Mouse (Mus musculus) adrenal gland, adult 2 months (tissue): ENCODE data around the gene Gbx1. TPM values are rescaled to one million over a fixed set of nuclear protein-coding genes. Genes with fewer than 3 reads are reported as not detected.
A peak's percentile ranks its signal among the peaks of the same experiment; 100 is the strongest.

Source experiments
- DNase-seq: peaks from one replicate; pipeline ENCODE4 v3.0.0; 2021
- polyA plus RNA-seq: library from polyadenylated mRNA; depleted of rRNA; stranded (reverse); fragments of >200 nt; gene quantifications from 2 replicates; pipeline ENCODE4 v1.2.3, GENCODE M21; 2012; rRNA removed
- total RNA-seq, 2 experiments: library from RNA; stranded (reverse); gene quantifications; 2 replicates each; pipeline ENCODE4 v1.2.3; 2021

Gbx1 gene
- total and polyA plus RNA-seq, 3 experiments, result not detected

DNA sequence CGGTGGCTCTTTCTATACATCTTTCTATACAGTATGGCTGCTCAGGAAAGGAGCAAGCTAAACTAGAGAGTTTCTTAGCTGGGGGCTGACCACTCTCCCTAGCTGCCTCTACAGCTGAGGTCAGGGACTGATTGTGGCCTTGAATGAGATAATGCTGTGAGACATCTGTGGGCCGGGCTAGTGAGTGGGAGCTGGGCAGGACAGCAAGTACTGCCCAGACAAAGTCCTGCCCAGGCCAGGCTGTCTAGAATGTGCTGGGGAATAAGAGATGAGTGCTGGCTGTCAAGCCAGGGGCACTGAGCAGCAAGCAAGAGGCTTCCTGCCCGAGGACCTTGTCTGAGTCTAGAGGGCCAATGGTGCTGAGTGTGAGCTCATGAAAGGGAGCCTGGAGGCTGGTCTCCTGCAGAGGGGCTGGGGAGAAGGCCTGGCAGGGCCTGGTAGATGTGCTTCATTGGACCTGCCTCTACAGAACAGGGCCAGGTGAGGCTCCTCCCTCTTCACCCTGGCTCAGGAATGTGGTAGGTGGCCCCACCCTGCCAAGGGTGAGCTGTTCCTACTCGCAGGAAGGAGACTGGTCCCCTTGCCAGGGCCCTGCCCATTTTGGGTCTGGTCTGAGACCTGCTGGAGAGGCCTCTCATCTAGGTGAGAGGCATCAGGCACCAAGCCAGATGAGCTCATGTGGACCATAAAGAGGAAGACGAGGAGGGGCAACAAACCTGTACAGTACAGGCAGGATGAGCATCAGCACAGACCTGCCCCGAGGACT is 51.3 kb downstream of the Gbx1 start:
- DNase-seq, result peak; percentile 90

DNA sequence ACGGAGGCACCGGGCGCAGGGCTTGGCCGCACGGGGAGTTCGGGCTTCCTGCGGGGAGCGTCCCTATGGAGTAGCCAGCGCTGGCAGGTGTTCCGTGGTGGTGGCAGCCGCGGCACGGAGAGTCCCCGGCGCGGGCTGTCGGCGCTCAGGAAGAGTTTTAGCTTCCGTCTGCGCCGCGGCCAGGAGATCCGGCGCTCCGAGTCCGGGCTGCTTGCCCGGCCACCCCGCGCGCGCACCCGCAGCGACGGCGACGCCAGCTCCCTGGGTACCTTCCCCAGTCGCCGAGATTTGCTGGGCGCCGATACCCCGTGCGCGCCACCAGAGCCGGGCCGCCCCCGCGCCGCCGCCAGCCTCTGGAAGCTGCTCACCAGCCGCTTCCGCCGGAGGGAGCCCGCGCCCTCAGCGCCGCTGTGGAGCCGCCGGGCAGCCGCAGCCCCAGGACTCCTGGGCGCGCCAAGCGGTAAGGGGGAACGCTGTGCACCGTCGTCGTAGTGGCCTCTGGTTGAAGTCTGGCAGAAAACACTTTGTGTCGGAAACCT is 52.2 kb downstream of the Gbx1 start:
- DNase-seq, result peak; percentile 83

GRCm38 (mm10) chr5:24474025-24474722 is 52.8 kb downstream of the Gbx1 start:
- DNase-seq, result no peak

- DNase-seq, result no peak
Measured at GRCm38 (mm10) chr5:24472884-24473619, 54.0 kb downstream of the Gbx1 start.

DNA sequence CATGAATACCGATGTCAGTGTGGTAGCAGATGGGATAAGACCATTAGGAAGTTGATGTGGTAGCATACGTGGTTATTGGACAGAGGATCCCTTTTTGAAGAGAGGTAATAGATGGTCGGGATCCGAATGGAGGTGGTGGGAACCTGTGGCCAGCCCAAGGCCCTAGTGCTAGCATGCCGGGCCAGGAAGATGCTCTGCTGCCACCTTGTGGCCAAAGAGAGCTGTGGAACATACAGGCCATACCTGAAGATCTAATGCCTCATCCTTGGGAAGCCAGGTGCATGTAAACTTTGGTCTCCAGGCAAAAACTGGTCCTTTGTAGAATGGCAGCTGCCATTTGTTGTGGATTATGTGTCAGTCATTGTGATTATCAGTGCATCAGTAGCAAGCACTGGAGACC is 56.4 kb downstream of the Gbx1 start:
- peak; percentile 69 for DNase-seq

DNA sequence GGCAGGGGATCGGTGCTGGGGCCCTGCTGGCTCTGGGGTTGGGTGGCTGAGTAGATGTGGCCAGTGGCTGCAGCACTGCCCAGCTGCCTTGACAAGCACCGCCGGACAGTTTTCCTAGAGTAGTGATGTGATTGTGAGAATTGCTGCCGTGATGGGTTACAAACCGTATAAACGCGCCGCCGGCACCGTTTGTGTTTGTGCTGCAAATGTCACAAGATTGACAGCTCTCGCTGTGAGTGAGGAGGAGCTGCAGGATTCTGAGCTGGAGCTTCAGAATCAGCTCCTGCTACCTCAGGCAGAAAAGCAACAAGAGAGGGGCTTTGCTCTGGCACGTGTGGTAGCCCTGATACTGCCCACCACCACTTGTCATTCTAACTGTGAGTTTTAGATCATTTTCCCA is 60.2 kb downstream of the Gbx1 start:
- DNase-seq, result no peak

DNA sequence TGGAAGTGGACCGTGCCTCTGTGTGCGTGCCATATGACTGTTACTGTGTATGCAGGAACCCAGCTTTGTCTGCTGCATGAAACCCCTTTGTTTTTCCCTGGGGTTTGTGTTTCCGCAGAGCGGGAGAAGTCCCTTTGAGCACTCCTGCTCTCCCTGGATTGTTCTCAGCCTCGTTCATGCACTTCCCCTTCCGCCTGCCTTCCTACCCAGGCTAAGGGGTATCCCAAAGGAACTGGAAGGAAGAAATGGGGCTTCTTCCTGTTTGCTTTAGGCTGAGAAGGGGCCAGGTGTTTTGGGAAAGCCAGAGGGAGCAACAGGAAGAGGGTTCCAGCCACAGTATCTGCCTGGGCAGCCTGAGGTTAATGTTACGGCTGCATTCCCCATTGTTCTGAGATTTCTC is 71.4 kb downstream of the Gbx1 start:
- no peak for DNase-seq

DNA sequence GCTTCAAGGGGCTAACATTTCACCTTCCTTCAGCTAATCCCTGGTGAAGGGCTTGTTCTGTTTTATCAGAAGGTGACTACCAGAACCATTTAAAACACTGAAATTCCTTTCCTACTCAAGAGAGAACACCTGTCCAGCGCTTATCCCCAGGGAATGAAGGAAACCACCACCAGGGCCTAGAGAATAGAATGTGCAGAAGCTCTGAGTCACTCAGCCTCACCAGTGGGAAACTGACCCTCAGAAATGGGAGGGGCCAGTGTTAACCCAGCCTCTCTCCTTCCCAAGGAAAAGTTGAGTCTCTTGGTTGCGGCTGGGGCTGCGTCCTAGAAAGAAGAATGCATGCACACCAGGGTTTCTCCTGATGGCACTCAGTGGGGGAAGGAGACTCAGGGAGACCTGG is 71.9 kb downstream of the Gbx1 start:
- peak; percentile 65 for DNase-seq

DNA sequence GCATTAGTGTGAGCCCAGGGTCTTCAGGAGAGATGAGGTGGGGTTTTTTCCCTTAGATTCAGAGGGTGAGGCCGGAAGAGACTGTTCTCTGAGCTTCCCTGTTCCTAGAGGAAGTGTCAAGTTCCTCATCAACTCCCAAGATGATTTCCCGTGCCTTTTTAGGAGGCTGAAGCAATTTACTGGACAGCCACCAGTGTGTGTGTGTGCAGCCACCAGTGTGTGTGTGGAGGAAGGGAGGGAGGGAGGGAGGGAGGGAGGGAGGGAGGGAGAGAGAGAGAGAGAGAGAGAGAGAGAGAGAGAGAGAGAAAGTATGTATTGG is 73.1 kb downstream of the Gbx1 start:
- no peak for DNase-seq

DNA sequence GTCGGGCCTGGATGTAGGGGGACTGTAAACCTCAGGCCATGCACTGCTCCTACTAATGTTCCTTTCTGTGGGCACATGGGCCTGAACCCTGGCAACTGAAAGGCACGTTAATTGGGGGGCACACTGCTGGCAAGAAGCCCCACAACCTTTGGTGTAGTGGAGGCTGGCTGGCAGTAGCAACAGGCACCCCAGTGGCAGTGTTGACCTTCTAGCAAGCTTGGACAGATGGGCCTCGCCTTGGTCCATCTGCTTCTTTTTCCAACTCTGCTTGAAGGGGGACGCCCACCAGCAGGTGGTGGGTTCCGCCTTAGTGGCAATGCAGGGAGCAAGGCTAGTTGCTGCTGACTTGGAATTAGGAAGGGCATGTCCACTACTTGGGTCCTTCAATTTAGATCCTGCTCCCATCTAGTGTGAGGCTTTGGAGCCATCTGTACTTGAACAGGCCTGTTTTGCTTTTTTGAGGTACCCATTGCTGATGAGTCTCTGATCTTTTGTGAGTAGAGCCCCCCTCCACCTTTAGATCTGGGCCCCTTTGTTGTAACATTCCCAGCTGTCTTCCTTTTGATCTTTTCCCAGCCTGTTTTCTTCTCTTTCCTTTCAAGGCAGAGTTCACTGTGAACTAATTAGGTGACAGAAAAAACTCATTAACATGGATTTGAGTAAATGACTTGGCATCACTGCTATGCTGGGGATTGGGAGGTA is 73.6 kb downstream of the Gbx1 start:
- no peak for DNase-seq

Other genes with a start within 250 kb of the Gbx1 start
- 10 to 100 TPM; 12.3 to 26.4 TPM for gene Kcnh2, start 175.6 kb downstream of the Gbx1 start, total RNA-seq
- gene Kcnh2, start 175.6 kb downstream of the Gbx1 start, polyA plus RNA-seq, result 75.2 and 99.5 TPM in 2 replicates
- gene Nos3, start 162.4 kb downstream of the Gbx1 start, total RNA-seq, result 10 to 100 TPM in 1 of 2 experiments, 1 to 10 TPM in 1; 8.5 to 13.6 TPM
- gene Nos3, start 162.4 kb downstream of the Gbx1 start, polyA plus RNA-seq, result 22.1 and 33.1 TPM in 2 replicates
- 1 to 10 TPM; 1.5 to 1.7 TPM for gene Atg9b, start 135.1 kb downstream of the Gbx1 start, total RNA-seq
- 7.5 and 11.6 TPM in 2 replicates for gene Atg9b, start 135.1 kb downstream of the Gbx1 start, polyA plus RNA-seq
- 10 to 100 TPM; 63.6 to 69.8 TPM for gene Abcb8, start 133.5 kb downstream of the Gbx1 start, total RNA-seq
- 165 and 174 TPM in 2 replicates for gene Abcb8, start 133.5 kb downstream of the Gbx1 start, polyA plus RNA-seq
- gene Asic3, start 113.8 kb downstream of the Gbx1 start, total RNA-seq, result under 1 TPM in 1 of 2 experiments, not detected in 1; 0.48 TPM
- gene Asic3, start 113.8 kb downstream of the Gbx1 start, polyA plus RNA-seq, result 0.74 and 1.2 TPM in 2 replicates
- gene Cdk5, start 103.7 kb downstream of the Gbx1 start, total RNA-seq, result 10 to 100 TPM; 40.7 to 47.9 TPM
- 60.2 and 63.3 TPM in 2 replicates for gene Cdk5, start 103.7 kb downstream of the Gbx1 start, polyA plus RNA-seq
- gene Slc4a2, start 103.4 kb downstream of the Gbx1 start, total RNA-seq, result 10 to 100 TPM; 58.4 to 63.2 TPM
- gene Slc4a2, start 103.4 kb downstream of the Gbx1 start, polyA plus RNA-seq, result 65.9 and 74.0 TPM in 2 replicates
- gene Fastk, start 81.9 kb downstream of the Gbx1 start, total RNA-seq, result 100 to 1,000 TPM in 1 of 2 experiments, 10 to 100 TPM in 1; 93.4 to 108 TPM
- gene Fastk, start 81.9 kb downstream of the Gbx1 start, polyA plus RNA-seq, result 335 and 350 TPM in 2 replicates
- gene Tmub1, start 79.3 kb downstream of the Gbx1 start, total RNA-seq, result 10 to 100 TPM; 16.7 to 20.5 TPM
- gene Tmub1, start 79.3 kb downstream of the Gbx1 start, polyA plus RNA-seq, result 86.7 and 94.5 TPM in 2 replicates
- gene Agap3, start 75.0 kb downstream of the Gbx1 start, total RNA-seq, result 10 to 100 TPM; 78.8 to 89.8 TPM
- 96.5 and 106 TPM in 2 replicates for gene Agap3, start 75.0 kb downstream of the Gbx1 start, polyA plus RNA-seq
- not detected for gene Asb10, start 13.8 kb upstream of the Gbx1 start, total RNA-seq
- 0.30 and 0.76 TPM in 2 replicates for gene Asb10, start 13.8 kb upstream of the Gbx1 start, polyA plus RNA-seq
- not detected for gene 4931409K22Rik, start 29.6 kb upstream of the Gbx1 start, total RNA-seq
- gene 4931409K22Rik, start 29.6 kb upstream of the Gbx1 start, polyA plus RNA-seq, result not detected in 2 replicates
- 10 to 100 TPM; 72.0 TPM for gene Abcf2, start 50.3 kb upstream of the Gbx1 start, total RNA-seq
- 66.9 and 82.4 TPM in 2 replicates for gene Abcf2, start 50.3 kb upstream of the Gbx1 start, polyA plus RNA-seq
- gene Chpf2, start 59.5 kb upstream of the Gbx1 start, total RNA-seq, result 10 to 100 TPM; 37.9 to 49.7 TPM
- gene Chpf2, start 59.5 kb upstream of the Gbx1 start, polyA plus RNA-seq, result 60.0 and 76.6 TPM in 2 replicates
- gene Smarcd3, start 97.2 kb upstream of the Gbx1 start, total RNA-seq, result 10 to 100 TPM; 14.2 to 25.0 TPM
- gene Smarcd3, start 97.2 kb upstream of the Gbx1 start, polyA plus RNA-seq, result 53.1 and 71.3 TPM in 2 replicates
- gene Nub1, start 158.3 kb upstream of the Gbx1 start, total RNA-seq, result 10 to 100 TPM; 60.7 to 64.1 TPM
- gene Nub1, start 158.3 kb upstream of the Gbx1 start, polyA plus RNA-seq, result 46.4 and 55.5 TPM in 2 replicates
- 1 to 10 TPM in 1 of 2 experiments, under 1 TPM in 1; 0.66 to 1.7 TPM for gene Wdr86, start 203.5 kb upstream of the Gbx1 start, total RNA-seq
- 7.4 and 7.6 TPM in 2 replicates for gene Wdr86, start 203.5 kb upstream of the Gbx1 start, polyA plus RNA-seq
- gene Crygn, start 230.8 kb upstream of the Gbx1 start, total RNA-seq, result 1 to 10 TPM in 1 of 2 experiments, not detected in 1; 3.6 TPM
- gene Crygn, start 230.8 kb upstream of the Gbx1 start, polyA plus RNA-seq, result not detected in 2 replicates